Mouse (Mus musculus) layer of hippocampus, adult 18-20 months (tissue): ENCODE data around the gene Tmod1. TPM values are rescaled to one million over a fixed set of nuclear protein-coding genes. Genes with fewer than 3 reads are reported as not detected.
A peak's percentile ranks its signal among the peaks of the same experiment; 100 is the strongest.

Experiments
- DNase-seq, 2 experiments: peaks; one replicate each; pipeline ENCODE4 v3.0.0; 2022; ENCODE audit warnings: low spot score in 2 of 2
- total RNA-seq, 2 experiments: library from RNA; stranded (reverse); gene quantifications; 2 replicates each; pipeline ENCODE4 v1.2.3; 2021

Tmod1 gene
- total RNA-seq, 2 experiments from 2014 or later: 20.6 to 22.8 TPM

GRCm38 (mm10) chr4:46087852-46088251, 49.1 kb downstream of the Tmod1 start:
- peak; percentile 58 to 81 for DNase-seq

GRCm38 (mm10) chr4:46089524-46090125, 50.9 kb downstream of the Tmod1 start:
- DNase-seq: no peak

GRCm38 (mm10) chr4:46092429-46093076, 53.8 kb downstream of the Tmod1 start:
- DNase-seq: peak in 1 of 2 experiments; percentile 83

- peak; percentile 28 to 67 for DNase-seq
These were observed 56.4 kb downstream of the Tmod1 start for GRCm38 (mm10) chr4:46094916-46095825.

- no peak for DNase-seq
These were observed 57.1 kb downstream of the Tmod1 start for GRCm38 (mm10) chr4:46095826-46096159.

GRCm38 (mm10) chr4:46096546-46096945, 57.8 kb downstream of the Tmod1 start:
- no peak for DNase-seq

GRCm38 (mm10) chr4:46097591-46097990, 58.9 kb downstream of the Tmod1 start:
- no peak for DNase-seq

- no peak for DNase-seq
These were observed 60.4 kb downstream of the Tmod1 start for GRCm38 (mm10) chr4:46099132-46099531.

GRCm38 (mm10) chr4:46100539-46100938, 61.8 kb downstream of the Tmod1 start:
- no peak for DNase-seq

- no peak for DNase-seq
These were observed 62.5 kb downstream of the Tmod1 start for GRCm38 (mm10) chr4:46101211-46101711.

- DNase-seq: no peak
These were observed 63.5 kb downstream of the Tmod1 start for GRCm38 (mm10) chr4:46102078-46102769.

- no peak for DNase-seq
These were observed 71.3 kb downstream of the Tmod1 start for GRCm38 (mm10) chr4:46110084-46110483.

- no peak for DNase-seq
These were observed 72.6 kb downstream of the Tmod1 start for GRCm38 (mm10) chr4:46111361-46111760.

GRCm38 (mm10) chr4:46115308-46115707, 76.6 kb downstream of the Tmod1 start:
- no peak for DNase-seq

GRCm38 (mm10) chr4:46116544-46117175, 77.9 kb downstream of the Tmod1 start:
- DNase-seq: no peak

GRCm38 (mm10) chr4:46117536-46117935, 78.8 kb downstream of the Tmod1 start:
- DNase-seq: no peak

- no peak for DNase-seq
These were observed 80.9 kb downstream of the Tmod1 start for GRCm38 (mm10) chr4:46119514-46120094.

GRCm38 (mm10) chr4:46120767-46121166, 82.0 kb downstream of the Tmod1 start:
- no peak for DNase-seq

- DNase-seq: no peak
These were observed 84.6 kb downstream of the Tmod1 start for GRCm38 (mm10) chr4:46123358-46123757.

GRCm38 (mm10) chr4:46126541-46126940, 87.8 kb downstream of the Tmod1 start:
- DNase-seq: peak; percentile 62 to 89
